Mouse (Mus musculus) stomach, postnatal 0 days (tissue): Measurements from ENCODE around the gene Mettl21c.

Source experiments
- CTCF ChIP-seq: IDR thresholded peaks from 2 replicates; pipeline ENCODE4 v1.5.1; 2016; ENCODE audit warnings: antibody characterized with exemption, low read depth, mild to moderate bottlenecking, moderate library complexity
- EP300 ChIP-seq: optimal IDR thresholded peaks from 2 replicates; pipeline ENCODE3; 2016; ENCODE audit warnings: antibody characterized with exemption

DNA sequence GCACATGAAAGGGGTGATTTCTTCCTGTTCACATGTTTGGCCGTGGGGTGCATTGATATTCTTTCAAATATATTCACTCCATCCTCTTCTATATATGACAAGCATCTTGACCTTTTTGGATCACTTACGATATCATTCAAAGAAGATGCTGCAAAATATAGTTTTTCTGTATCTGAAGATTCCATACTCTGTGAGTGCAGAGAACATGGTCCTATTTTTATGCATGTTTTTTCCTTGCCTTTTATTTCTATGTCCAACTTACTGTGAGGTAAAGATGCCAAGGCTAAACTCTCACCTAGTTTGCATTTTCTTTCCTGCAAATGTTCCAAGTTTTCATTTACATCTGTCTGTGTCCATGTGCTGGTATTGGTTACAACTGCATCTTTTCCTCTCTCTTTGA lies 42.0 kb upstream of the Mettl21c start, which contains the start of gene Gm8251:
- TF ChIP-seq CTCF (no peak), EP300 (no peak)
